Mouse (Mus musculus): ENCODE results near the gene Zfp36l1.

Gene Zfp36l1

GRCm38 (mm10) chr12:80069040-80069439 is 43.8 kb downstream of the Zfp36l1 start:
- no peak for DNase-seq (ENCODE audit: low spot score)

- DNase-seq (ENCODE audit: low spot score) = no peak
These were observed 44.8 kb downstream of the Zfp36l1 start for GRCm38 (mm10) chr12:80068016-80068415.

- no peak for DNase-seq (ENCODE audit: low spot score)
These were observed 47.8 kb downstream of the Zfp36l1 start for GRCm38 (mm10) chr12:80065049-80065448.

DNA sequence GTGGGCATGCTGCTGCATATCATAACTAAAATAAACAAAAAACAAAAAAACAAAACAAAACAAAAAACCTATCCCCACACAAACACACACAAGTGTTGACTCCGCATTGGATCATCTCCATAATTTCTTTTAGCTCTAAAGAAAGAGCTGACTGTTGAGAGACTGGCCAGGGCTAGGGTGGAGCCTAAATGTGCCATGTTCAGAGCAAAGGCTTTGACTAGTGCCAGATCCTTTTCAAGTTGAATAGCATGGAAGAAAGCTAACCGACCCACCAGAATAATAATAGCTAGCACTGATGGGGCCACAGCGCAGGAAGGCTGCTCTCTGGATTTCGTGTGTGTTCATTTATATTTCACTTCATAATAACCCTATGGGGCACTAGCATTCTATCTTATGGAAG is 48.5 kb downstream of the Zfp36l1 start:
- DNase-seq (ENCODE audit: low spot score) = no peak

DNA sequence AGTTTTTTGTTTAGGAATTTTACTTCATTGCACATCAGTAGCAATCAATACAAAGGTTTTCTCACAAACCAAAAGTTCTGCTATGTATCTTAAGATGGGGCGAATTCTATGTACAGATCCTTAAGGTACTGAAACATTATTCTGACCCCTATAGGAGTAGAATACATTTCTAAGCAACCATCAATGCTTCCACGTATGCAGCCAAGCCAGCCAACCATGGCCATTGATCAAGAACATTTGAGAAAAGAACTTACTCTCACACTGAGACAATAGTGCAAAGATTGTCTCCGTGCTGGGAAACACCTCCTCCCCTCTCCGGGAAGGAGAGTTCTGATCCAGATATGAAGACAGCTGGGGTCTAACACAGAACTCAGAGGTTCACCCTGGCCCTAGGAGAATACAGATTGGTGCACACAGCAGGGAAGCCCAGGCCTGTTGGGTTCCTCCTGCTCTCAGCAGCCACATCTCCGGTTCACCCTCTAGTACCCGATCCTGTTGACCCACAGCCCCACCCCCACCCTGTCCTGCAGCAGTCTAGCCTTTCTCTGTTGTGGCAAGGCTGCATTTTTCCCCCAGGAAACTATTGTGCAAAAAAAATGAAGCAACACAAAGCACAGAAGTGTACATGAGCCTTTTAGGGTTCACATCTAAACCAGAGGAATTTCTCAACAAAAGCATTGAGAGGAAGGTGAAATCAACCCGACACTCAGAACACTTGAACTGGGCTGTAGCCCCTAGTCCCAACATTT is 49.2 kb downstream of the Zfp36l1 start:
- DNase-seq (ENCODE audit: low spot score) = no peak

- DNase-seq (ENCODE audit: low spot score) = no peak
These were observed 50.1 kb downstream of the Zfp36l1 start for GRCm38 (mm10) chr12:80062410-80063401.

- no peak for DNase-seq (ENCODE audit: low spot score)
These were observed 51.0 kb downstream of the Zfp36l1 start for GRCm38 (mm10) chr12:80061810-80062209.

- no peak for DNase-seq (ENCODE audit: low spot score)
These were observed 52.0 kb downstream of the Zfp36l1 start for GRCm38 (mm10) chr12:80060809-80061208.

- no peak for DNase-seq (ENCODE audit: low spot score)
These were observed 52.5 kb downstream of the Zfp36l1 start for GRCm38 (mm10) chr12:80060338-80060737.

DNA sequence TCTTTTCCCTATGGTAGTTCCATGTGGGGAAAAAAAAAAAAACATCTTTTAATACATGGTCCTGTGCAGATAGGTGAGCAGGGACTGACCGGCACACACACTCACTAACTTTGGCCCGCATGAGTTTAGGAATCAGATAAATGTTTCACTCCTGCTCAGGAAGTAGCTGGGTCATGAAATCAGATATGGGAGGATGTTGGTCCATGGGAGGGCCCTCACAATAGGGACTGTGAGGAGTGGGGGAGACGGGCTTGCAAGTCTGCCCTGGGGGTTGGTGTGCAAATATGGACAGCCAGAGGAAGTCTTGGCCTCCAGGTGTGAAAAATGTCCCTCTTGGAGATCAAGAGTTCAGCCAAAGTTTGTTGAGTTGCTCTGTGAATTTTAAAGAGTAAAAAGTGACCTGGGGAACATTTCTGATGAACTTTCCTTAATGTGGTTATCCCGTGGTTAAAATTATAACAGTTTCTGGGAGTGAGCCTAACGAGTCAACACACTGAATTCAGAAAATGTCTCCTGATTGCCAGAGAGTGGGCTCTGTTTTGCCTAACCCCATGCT is 53.0 kb downstream of the Zfp36l1 start:
- no peak for DNase-seq (ENCODE audit: low spot score)
